Mouse (Mus musculus): ENCODE data around the gene Retreg2. TPM values are rescaled to one million over a fixed set of nuclear protein-coding genes. Genes with fewer than 3 reads are reported as not detected.

Gene Retreg2
- polyA plus RNA-seq (2014; fragmentation: Illumina TruSeq; extraction: RNeasy Lipid Tissue Mini Kit (QIAGEN cat#74804); ENCODE audit: insufficient read depth, low read depth, low replicate concordance): 54.4 TPM

GRCm38 (mm10) chr1:75142301-75143261 is at the start of gene Retreg2, which contains the start of gene Cnppd1:
Gene Retreg2, plus strand, starts transcription at chr1:75142778.
Gene Cnppd1, minus strand, starts transcription at chr1:75142711.

GRCm38 (mm10) chr1:75124346-75125321 is 17.9 kb upstream of the Retreg2 start, which contains the start of gene Nhej1:
Gene Nhej1, minus strand, starts transcription at chr1:75125200.

GRCm38 (mm10) chr1:75133421-75134207 is 9.0 kb upstream of the Retreg2 start, which contains the start of gene Slc23a3:
Gene Slc23a3, minus strand, starts transcription at chr1:75133890.

GRCm38 (mm10) chr1:75168472-75169464 is 26.2 kb downstream of the Retreg2 start, which contains the start of gene Zfand2b:
Gene Zfand2b, plus strand, starts transcription at chr1:75168646.

GRCm38 (mm10) chr1:75180105-75180590 is 37.6 kb downstream of the Retreg2 start, which contains the start of gene Abcb6:
Gene Abcb6, minus strand, starts transcription at chr1:75180392.

GRCm38 (mm10) chr1:75191622-75192402 is 49.2 kb downstream of the Retreg2 start, which contains the start of the genes Ankzf1 and Atg9a:
Gene Ankzf1, plus strand, starts transcription at chr1:75192151.
Gene Atg9a, minus strand, starts transcription at chr1:75192196.

Other genes with a start within 250 kb of the Retreg2 start
- not detected for gene Cryba2, start 249.6 kb upstream of the Retreg2 start, polyA plus RNA-seq (2014; fragmentation: Illumina TruSeq; extraction: RNeasy Lipid Tissue Mini Kit (QIAGEN cat#74804); ENCODE audit: insufficient read depth, low read depth, low replicate concordance)
- gene Cfap65, start 207.2 kb upstream of the Retreg2 start, polyA plus RNA-seq (2014; fragmentation: Illumina TruSeq; extraction: RNeasy Lipid Tissue Mini Kit (QIAGEN cat#74804); ENCODE audit: insufficient read depth, low read depth, low replicate concordance): 3.6 TPM
- gene Ihh, start 191.1 kb upstream of the Retreg2 start, polyA plus RNA-seq (2014; fragmentation: Illumina TruSeq; extraction: RNeasy Lipid Tissue Mini Kit (QIAGEN cat#74804); ENCODE audit: insufficient read depth, low read depth, low replicate concordance): not detected
- 3.9 TPM for gene Nhej1, start 17.6 kb upstream of the Retreg2 start, polyA plus RNA-seq (2014; fragmentation: Illumina TruSeq; extraction: RNeasy Lipid Tissue Mini Kit (QIAGEN cat#74804); ENCODE audit: insufficient read depth, low read depth, low replicate concordance)
- 0.54 TPM for gene Slc23a3, start 8.9 kb upstream of the Retreg2 start, polyA plus RNA-seq (2014; fragmentation: Illumina TruSeq; extraction: RNeasy Lipid Tissue Mini Kit (QIAGEN cat#74804); ENCODE audit: insufficient read depth, low read depth, low replicate concordance)
- gene Cnppd1, start 67 bp upstream of the Retreg2 start, polyA plus RNA-seq (2014; fragmentation: Illumina TruSeq; extraction: RNeasy Lipid Tissue Mini Kit (QIAGEN cat#74804); ENCODE audit: insufficient read depth, low read depth, low replicate concordance): 42.7 TPM
- gene Zfand2b, start 25.9 kb downstream of the Retreg2 start, polyA plus RNA-seq (2014; fragmentation: Illumina TruSeq; extraction: RNeasy Lipid Tissue Mini Kit (QIAGEN cat#74804); ENCODE audit: insufficient read depth, low read depth, low replicate concordance): 34.3 TPM
- 11.2 TPM for gene Abcb6, start 37.6 kb downstream of the Retreg2 start, polyA plus RNA-seq (2014; fragmentation: Illumina TruSeq; extraction: RNeasy Lipid Tissue Mini Kit (QIAGEN cat#74804); ENCODE audit: insufficient read depth, low read depth, low replicate concordance)
- 9.2 TPM for gene Ankzf1, start 49.4 kb downstream of the Retreg2 start, polyA plus RNA-seq (2014; fragmentation: Illumina TruSeq; extraction: RNeasy Lipid Tissue Mini Kit (QIAGEN cat#74804); ENCODE audit: insufficient read depth, low read depth, low replicate concordance)
- gene Atg9a, start 49.4 kb downstream of the Retreg2 start, polyA plus RNA-seq (2014; fragmentation: Illumina TruSeq; extraction: RNeasy Lipid Tissue Mini Kit (QIAGEN cat#74804); ENCODE audit: insufficient read depth, low read depth, low replicate concordance): 12.2 TPM
- 4.8 TPM for gene Glb1l, start 68.0 kb downstream of the Retreg2 start, polyA plus RNA-seq (2014; fragmentation: Illumina TruSeq; extraction: RNeasy Lipid Tissue Mini Kit (QIAGEN cat#74804); ENCODE audit: insufficient read depth, low read depth, low replicate concordance)
- 62.4 TPM for gene Stk16, start 68.1 kb downstream of the Retreg2 start, polyA plus RNA-seq (2014; fragmentation: Illumina TruSeq; extraction: RNeasy Lipid Tissue Mini Kit (QIAGEN cat#74804); ENCODE audit: insufficient read depth, low read depth, low replicate concordance)
- 60.2 TPM for gene Tuba4a, start 77.1 kb downstream of the Retreg2 start, polyA plus RNA-seq (2014; fragmentation: Illumina TruSeq; extraction: RNeasy Lipid Tissue Mini Kit (QIAGEN cat#74804); ENCODE audit: insufficient read depth, low read depth, low replicate concordance)
- gene A630095N17Rik, start 89.3 kb downstream of the Retreg2 start, polyA plus RNA-seq (2014; fragmentation: Illumina TruSeq; extraction: RNeasy Lipid Tissue Mini Kit (QIAGEN cat#74804); ENCODE audit: insufficient read depth, low read depth, low replicate concordance): not detected
- 51.1 TPM for gene Dnajb2, start 93.6 kb downstream of the Retreg2 start, polyA plus RNA-seq (2014; fragmentation: Illumina TruSeq; extraction: RNeasy Lipid Tissue Mini Kit (QIAGEN cat#74804); ENCODE audit: insufficient read depth, low read depth, low replicate concordance)
- gene Ptprn, start 121.7 kb downstream of the Retreg2 start, polyA plus RNA-seq (2014; fragmentation: Illumina TruSeq; extraction: RNeasy Lipid Tissue Mini Kit (QIAGEN cat#74804); ENCODE audit: insufficient read depth, low read depth, low replicate concordance): 1.7 TPM
- 1.6 TPM for gene Resp18, start 135.6 kb downstream of the Retreg2 start, polyA plus RNA-seq (2014; fragmentation: Illumina TruSeq; extraction: RNeasy Lipid Tissue Mini Kit (QIAGEN cat#74804); ENCODE audit: insufficient read depth, low read depth, low replicate concordance)
- gene Dnpep, start 175.2 kb downstream of the Retreg2 start, polyA plus RNA-seq (2014; fragmentation: Illumina TruSeq; extraction: RNeasy Lipid Tissue Mini Kit (QIAGEN cat#74804); ENCODE audit: insufficient read depth, low read depth, low replicate concordance): 53.8 TPM
- 92.4 TPM for gene Des, start 217.6 kb downstream of the Retreg2 start, polyA plus RNA-seq (2014; fragmentation: Illumina TruSeq; extraction: RNeasy Lipid Tissue Mini Kit (QIAGEN cat#74804); ENCODE audit: insufficient read depth, low read depth, low replicate concordance)
- 8.0 TPM for gene Speg, start 232.5 kb downstream of the Retreg2 start, polyA plus RNA-seq (2014; fragmentation: Illumina TruSeq; extraction: RNeasy Lipid Tissue Mini Kit (QIAGEN cat#74804); ENCODE audit: insufficient read depth, low read depth, low replicate concordance)

Data from lung, adult 10 weeks (tissue).